Mouse (Mus musculus): ENCODE measurements around the gene Bola1. TPM values are rescaled to one million over a fixed set of nuclear protein-coding genes. Genes with fewer than 3 reads are reported as not detected.

The Bola1 gene
- polyA plus RNA-seq, 1 experiment from 2014 or later: 45.6 TPM

DNA sequence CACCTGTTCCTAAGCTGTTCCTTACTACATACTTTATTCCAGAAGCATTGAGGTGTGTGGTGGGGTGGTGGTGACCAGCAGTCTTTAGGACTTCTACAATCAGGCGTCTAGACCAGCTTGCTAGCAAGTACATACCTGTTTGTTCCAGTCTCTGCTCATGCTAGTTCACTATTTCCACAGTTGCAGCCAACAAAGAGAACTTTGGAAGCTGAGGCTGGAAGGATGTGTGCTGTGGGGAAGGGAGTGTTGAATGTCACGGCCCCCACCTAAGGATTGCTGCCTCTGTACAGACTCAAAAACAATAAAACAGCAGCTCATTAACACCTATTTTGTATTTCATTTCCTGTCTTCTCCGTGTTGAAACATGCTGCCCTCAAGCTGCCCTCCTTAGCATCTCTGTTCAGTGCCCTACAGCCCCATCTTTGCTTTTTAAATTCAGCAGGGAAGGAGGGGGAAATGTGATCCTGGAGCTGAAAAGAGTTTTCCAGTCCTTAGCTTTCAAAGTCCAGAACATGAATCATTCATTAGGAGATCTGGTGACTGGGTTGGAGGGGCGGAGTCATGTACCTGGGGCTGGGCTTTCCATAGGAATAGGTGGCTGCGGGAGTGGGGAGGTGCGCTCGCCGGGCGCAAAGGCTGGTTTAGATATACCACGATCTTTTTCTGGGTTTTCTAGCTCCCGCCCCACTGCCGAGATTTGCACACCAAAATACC, 58.5 kb downstream of the Bola1 start:
- peak overlapping the region; percentile 79 for H3K27ac ChIP-seq (ENCODE audit: poor library complexity, severe bottlenecking)
- ATAC-seq (ENCODE audit: insufficient number of reproducible peaks, low FRiP score): peak; percentile 70
- H3K36me3 ChIP-seq: peaks cover 9% of the 10 kb centered on the region
- peaks cover 18% of the 10 kb centered on the region for H3K4me1 ChIP-seq (replicated peaks)
- H3K27me3 ChIP-seq (replicated peaks): peaks cover 7% of the 10 kb centered on the region; the same call in 1 of the 2 replicates
- 1% methylated on average over 12 of the region's 12 CpGs for WGBS
- H3K4me3 ChIP-seq: peak overlapping the region; percentile 43
- H3K9ac ChIP-seq: peak overlapping the region; percentile 72
- no peaks in the 10 kb centered on the region for H3K9me3 ChIP-seq (replicated peaks)
- H3K4me2 ChIP-seq: peak overlapping the region; percentile 91

DNA sequence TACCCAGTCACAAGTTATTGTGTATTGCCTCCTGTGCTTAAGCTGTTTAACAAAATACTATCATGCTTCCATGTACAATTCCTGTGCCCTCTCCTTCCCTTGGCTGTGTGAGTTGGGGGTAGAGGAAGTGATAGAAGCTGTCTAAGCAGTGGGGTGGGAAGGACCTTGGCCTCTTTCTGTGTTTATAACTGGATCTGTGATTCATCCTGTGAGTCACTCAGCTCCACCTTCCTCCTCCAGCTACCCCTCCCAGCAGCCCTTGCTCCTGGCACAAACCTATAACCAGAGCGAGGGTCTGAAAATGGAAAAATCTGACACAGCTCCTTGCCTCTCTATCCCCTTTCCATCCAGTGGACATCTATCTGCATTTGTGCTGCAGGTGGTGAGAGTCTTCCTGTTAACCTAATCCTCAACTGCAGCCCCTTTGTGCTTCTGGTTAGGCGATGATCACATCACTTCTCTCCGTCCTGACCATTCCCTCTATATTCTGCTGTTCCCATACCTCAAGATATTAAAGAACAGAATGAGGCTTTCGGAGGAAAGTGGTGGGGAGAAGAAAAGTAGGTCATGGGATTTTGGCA, 59.2 kb downstream of the Bola1 start:
- Histone ChIP-seq H3K4me2 (peak overlapping the region; percentile 91), H3K27me3 (replicated peaks) (peaks cover 7% of the 10 kb centered on the region; the same call in 1 of the 2 replicates), H3K27ac (ENCODE audit: poor library complexity, severe bottlenecking) (peak overlapping the region; percentile 79), H3K4me3 (no peak overlapping the region), H3K9ac (peak overlapping the region; percentile 72), H3K4me1 (replicated peaks) (peaks cover 18% of the 10 kb centered on the region), H3K9me3 (replicated peaks) (no peaks in the 10 kb centered on the region), H3K36me3 (peaks cover 16% of the 10 kb centered on the region)
- 40% methylated on average over 4 of the region's 4 CpGs for WGBS
- ATAC-seq (ENCODE audit: insufficient number of reproducible peaks, low FRiP score): peak; percentile 74

DNA sequence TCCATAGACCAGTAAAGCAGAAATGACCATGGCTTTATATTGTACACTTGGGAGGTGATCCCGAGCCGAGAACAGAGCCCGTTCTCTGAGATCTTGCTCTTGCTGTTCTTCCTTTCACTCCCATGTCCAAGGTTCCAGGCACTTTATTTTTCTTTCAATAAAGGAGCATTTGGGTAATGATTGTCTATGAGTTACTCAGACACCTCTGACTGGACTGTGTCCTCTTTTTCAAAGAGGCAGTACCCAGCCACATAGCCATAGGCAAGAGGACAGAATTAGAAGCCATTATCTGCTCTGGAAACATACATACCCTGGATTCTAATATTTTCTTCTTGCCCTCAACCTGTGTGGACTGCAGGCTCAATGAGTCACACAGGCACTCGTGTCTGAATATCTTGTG, 59.7 kb downstream of the Bola1 start:
- Histone ChIP-seq H3K9ac (0 out of 2 replicates have a peak overlapping the region, but pooled peaks have one; percentile 72), H3K4me1 (replicated peaks) (peaks cover 18% of the 10 kb centered on the region), H3K27ac (ENCODE audit: poor library complexity, severe bottlenecking) (peak overlapping the region; percentile 79), H3K36me3 (peaks cover 21% of the 10 kb centered on the region), H3K9me3 (replicated peaks) (no peaks in the 10 kb centered on the region), H3K27me3 (replicated peaks) (peaks cover 7% of the 10 kb centered on the region; the same call in 1 of the 2 replicates), H3K4me3 (no peak overlapping the region), H3K4me2 (peak overlapping the region; percentile 91)
- 67% methylated on average over 4 of the region's 4 CpGs for WGBS
- no peak for ATAC-seq (ENCODE audit: insufficient number of reproducible peaks, low FRiP score)

GRCm38 (mm10) chr3:96155501-96155900, 64.0 kb downstream of the Bola1 start:
- H3K4me2 ChIP-seq: no peak overlapping the region
- no peak for ATAC-seq (ENCODE audit: insufficient number of reproducible peaks, low FRiP score)
- H3K27ac ChIP-seq (ENCODE audit: poor library complexity, severe bottlenecking): no peak overlapping the region
- no peak overlapping the region for H3K4me3 ChIP-seq
- peaks cover 64% of the 10 kb centered on the region for H3K36me3 ChIP-seq
- H3K9me3 ChIP-seq (replicated peaks): no peaks in the 10 kb centered on the region
- H3K9ac ChIP-seq: no peak overlapping the region
- no peaks in the 10 kb centered on the region for H3K27me3 ChIP-seq (replicated peaks)
- H3K4me1 ChIP-seq (replicated peaks): peaks cover 9% of the 10 kb centered on the region
- WGBS: 81% methylated on average over 8 of the region's 8 CpGs

GRCm38 (mm10) chr3:96152611-96153010, 66.9 kb downstream of the Bola1 start:
- H3K9me3 ChIP-seq (replicated peaks): no peaks in the 10 kb centered on the region
- ATAC-seq (ENCODE audit: insufficient number of reproducible peaks, low FRiP score): no peak
- no peaks in the 10 kb centered on the region for H3K4me1 ChIP-seq (replicated peaks)
- H3K27ac ChIP-seq (ENCODE audit: poor library complexity, severe bottlenecking): no peak overlapping the region
- H3K4me3 ChIP-seq: no peak overlapping the region
- WGBS: 91% methylated on average over 5 of the region's 5 CpGs
- no peak overlapping the region for H3K9ac ChIP-seq
- H3K4me2 ChIP-seq: no peak overlapping the region
- no peaks in the 10 kb centered on the region for H3K27me3 ChIP-seq (replicated peaks)
- H3K36me3 ChIP-seq: peaks cover 73% of the 10 kb centered on the region

DNA sequence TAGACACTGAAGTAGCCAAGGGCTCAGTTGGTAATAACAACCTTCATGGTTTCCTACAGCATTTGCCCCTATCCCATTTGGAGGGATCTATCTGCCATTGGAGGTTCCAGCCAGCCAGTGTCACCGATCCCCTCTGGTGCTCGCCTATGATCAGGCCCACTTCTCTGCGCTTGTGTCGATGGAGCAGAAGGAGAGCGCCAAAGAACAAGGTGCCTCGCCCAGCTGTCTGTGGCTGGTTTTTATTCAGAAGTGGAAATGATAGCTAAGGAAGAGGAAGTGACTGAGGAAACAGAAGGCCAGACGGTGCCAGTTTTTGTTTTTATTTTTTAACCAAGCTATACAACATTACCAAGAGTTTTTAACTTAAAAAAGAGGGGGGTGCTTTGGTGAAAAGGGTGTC, 67.7 kb downstream of the Bola1 start:
- 82% methylated on average over 7 of the region's 7 CpGs for WGBS
- no peaks in the 10 kb centered on the region for H3K4me1 ChIP-seq (replicated peaks)
- H3K9ac ChIP-seq: no peak overlapping the region
- peaks cover 68% of the 10 kb centered on the region for H3K36me3 ChIP-seq
- no peak overlapping the region for H3K4me3 ChIP-seq
- H3K9me3 ChIP-seq (replicated peaks): no peaks in the 10 kb centered on the region
- no peaks in the 10 kb centered on the region for H3K27me3 ChIP-seq (replicated peaks)
- no peak overlapping the region for H3K27ac ChIP-seq (ENCODE audit: poor library complexity, severe bottlenecking)
- ATAC-seq (ENCODE audit: insufficient number of reproducible peaks, low FRiP score): no peak
- no peak overlapping the region for H3K4me2 ChIP-seq

DNA sequence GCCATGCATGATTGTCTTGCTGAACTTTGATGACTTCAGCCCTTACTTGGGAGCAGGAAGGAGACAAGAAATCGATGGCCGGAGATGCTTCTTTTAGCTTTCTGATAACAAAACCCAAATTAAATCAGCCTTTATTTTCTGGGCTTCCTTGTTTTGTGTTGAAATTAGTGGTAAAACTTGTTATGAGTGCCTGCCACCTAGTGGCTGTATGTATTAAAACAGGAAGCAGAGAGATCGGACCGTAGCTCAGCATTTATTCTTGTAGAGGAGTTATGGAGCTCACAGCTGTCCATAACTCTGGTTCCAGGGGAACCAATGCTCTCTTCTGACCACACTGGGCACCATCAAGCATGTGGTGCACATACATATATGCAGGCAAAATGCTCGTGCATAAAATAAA, 71.6 kb downstream of the Bola1 start:
- H3K27me3 ChIP-seq (replicated peaks): no peaks in the 10 kb centered on the region
- H3K4me3 ChIP-seq: no peak overlapping the region
- no peak overlapping the region for H3K9ac ChIP-seq
- 14% methylated on average over 5 of the region's 5 CpGs for WGBS
- no peak overlapping the region for H3K4me2 ChIP-seq
- H3K27ac ChIP-seq (ENCODE audit: poor library complexity, severe bottlenecking): no peak overlapping the region
- ATAC-seq (ENCODE audit: insufficient number of reproducible peaks, low FRiP score): no peak
- H3K9me3 ChIP-seq (replicated peaks): no peaks in the 10 kb centered on the region
- no peaks in the 10 kb centered on the region for H3K4me1 ChIP-seq (replicated peaks)
- H3K36me3 ChIP-seq: peaks cover 58% of the 10 kb centered on the region

Small RNA genes lying within 50 kb of the gene (microRNA-seq; reads per million reads assigned to microRNA genes)
- not detected for gene Gm44492
- gene Gm47311: not detected
- gene Gm47313: not detected

Other genes with a start within 250 kb of the Bola1 start
- 76.1 and 80.8 TPM in 2 replicates for gene Plekho1, start 223.7 kb downstream of the Bola1 start, polyA plus RNA-seq (2016; fragmentation: Nextera tagmentation; extraction: Ambion mirVana)
- gene Vps45, start 161.2 kb downstream of the Bola1 start, polyA plus RNA-seq (2016; fragmentation: Nextera tagmentation; extraction: Ambion mirVana): 30.0 and 32.8 TPM in 2 replicates
- gene Otud7b, start 115.2 kb downstream of the Bola1 start, polyA plus RNA-seq (2016; fragmentation: Nextera tagmentation; extraction: Ambion mirVana): 20.7 and 22.2 TPM in 2 replicates
- 9.0 and 10.7 TPM in 2 replicates for gene Mtmr11, start 57.7 kb downstream of the Bola1 start, polyA plus RNA-seq (2016; fragmentation: Nextera tagmentation; extraction: Ambion mirVana)
- gene Sf3b4, start 47.4 kb downstream of the Bola1 start, polyA plus RNA-seq (2016; fragmentation: Nextera tagmentation; extraction: Ambion mirVana): 107 and 108 TPM in 2 replicates
- gene Sv2a, start 38.6 kb downstream of the Bola1 start, polyA plus RNA-seq (2016; fragmentation: Nextera tagmentation; extraction: Ambion mirVana): 20.3 and 21.7 TPM in 2 replicates
- not detected in 2 replicates for gene Hist2h2ab, start 156 bp upstream of the Bola1 start, polyA plus RNA-seq (2016; fragmentation: Nextera tagmentation; extraction: Ambion mirVana)
- gene Hist2h2ac, start 1.2 kb upstream of the Bola1 start, polyA plus RNA-seq (2016; fragmentation: Nextera tagmentation; extraction: Ambion mirVana): 4.4 and 5.9 TPM in 2 replicates
- 5.0 and 5.7 TPM in 2 replicates for gene Hist2h2be, start 1.4 kb upstream of the Bola1 start, polyA plus RNA-seq (2016; fragmentation: Nextera tagmentation; extraction: Ambion mirVana)
- gene Hist2h3c2, start 19.4 kb upstream of the Bola1 start, polyA plus RNA-seq (2016; fragmentation: Nextera tagmentation; extraction: Ambion mirVana): 2.5 and 3.7 TPM in 2 replicates
- gene Hist2h2aa2, start 20.6 kb upstream of the Bola1 start, polyA plus RNA-seq (2016; fragmentation: Nextera tagmentation; extraction: Ambion mirVana): 38.3 and 41.2 TPM in 2 replicates
- 6.2 and 12.7 TPM in 2 replicates for gene Hist2h2aa1, start 25.8 kb upstream of the Bola1 start, polyA plus RNA-seq (2016; fragmentation: Nextera tagmentation; extraction: Ambion mirVana)
- gene Hist2h3c1, start 27.0 kb upstream of the Bola1 start, polyA plus RNA-seq (2016; fragmentation: Nextera tagmentation; extraction: Ambion mirVana): 0.64 and 1.4 TPM in 2 replicates
- gene Hist2h4, start 43.6 kb upstream of the Bola1 start, polyA plus RNA-seq (2016; fragmentation: Nextera tagmentation; extraction: Ambion mirVana): 3.2 and 3.7 TPM in 2 replicates
- gene Hist2h3b, start 48.9 kb upstream of the Bola1 start, polyA plus RNA-seq (2016; fragmentation: Nextera tagmentation; extraction: Ambion mirVana): 23.4 and 26.5 TPM in 2 replicates
- gene Hist2h2bb, start 50.0 kb upstream of the Bola1 start, polyA plus RNA-seq (2016; fragmentation: Nextera tagmentation; extraction: Ambion mirVana): 4.0 and 6.5 TPM in 2 replicates
- gene Fcgr1, start 74.3 kb upstream of the Bola1 start, polyA plus RNA-seq (2016; fragmentation: Nextera tagmentation; extraction: Ambion mirVana): 0.71 and 0.82 TPM in 2 replicates
- gene BC107364, start 232.6 kb upstream of the Bola1 start, polyA plus RNA-seq (2016; fragmentation: Nextera tagmentation; extraction: Ambion mirVana): 0.72 and 0.87 TPM in 2 replicates